Mouse (Mus musculus): ENCODE measurements around the gene Barhl2.

The Barhl2 gene

GRCm38 (mm10) chr5:106455106-106455920 lies 2.7 kb downstream of the Barhl2 start:
- in situ Hi-C loops (cut with MboI, MseI): no loop called here

GRCm38 (mm10) chr5:106454411-106455105 lies 3.4 kb downstream of the Barhl2 start:
- in situ Hi-C loops (cut with MboI, MseI): no loop called here

- in situ Hi-C loops (cut with MboI, MseI): no loop called here
These were observed 4.1 kb downstream of the Barhl2 start for GRCm38 (mm10) chr5:106453886-106454321.

GRCm38 (mm10) chr5:106453181-106453885 lies 4.6 kb downstream of the Barhl2 start:
- in situ Hi-C loops (cut with MboI, MseI): no loop called here

- in situ Hi-C loops (cut with MboI, MseI): no loop called here
These were observed 5.3 kb downstream of the Barhl2 start for GRCm38 (mm10) chr5:106452686-106453085.

GRCm38 (mm10) chr5:106451681-106452440 lies 6.1 kb downstream of the Barhl2 start:
- in situ Hi-C loops (cut with MboI, MseI): no loop called here

- in situ Hi-C loops (cut with MboI, MseI): no loop called here
These were observed 7.4 kb downstream of the Barhl2 start for GRCm38 (mm10) chr5:106450426-106451160.

GRCm38 (mm10) chr5:106449720-106450425 lies 8.1 kb downstream of the Barhl2 start:
- in situ Hi-C loops (cut with MboI, MseI): no loop called here

GRCm38 (mm10) chr5:106448798-106449125 lies 9.2 kb downstream of the Barhl2 start:
- in situ Hi-C loops (cut with MboI, MseI): no loop called here

GRCm38 (mm10) chr5:106447951-106448797 lies 9.8 kb downstream of the Barhl2 start:
- in situ Hi-C loops (cut with MboI, MseI): no loop called here

GRCm38 (mm10) chr5:106447091-106447820 lies 10.7 kb downstream of the Barhl2 start:
- in situ Hi-C loops (cut with MboI, MseI): no loop called here

GRCm38 (mm10) chr5:106446593-106446992 lies 11.4 kb downstream of the Barhl2 start:
- in situ Hi-C loops (cut with MboI, MseI): no loop called here

GRCm38 (mm10) chr5:106445681-106446080 lies 12.3 kb downstream of the Barhl2 start:
- in situ Hi-C loops (cut with MboI, MseI): no loop called here

GRCm38 (mm10) chr5:106438916-106439315 lies 19.1 kb downstream of the Barhl2 start:
- in situ Hi-C loops (cut with MboI, MseI): no loop called here

- in situ Hi-C loops (cut with MboI, MseI): no loop called here
These were observed 31.9 kb downstream of the Barhl2 start for GRCm38 (mm10) chr5:106426069-106426468.

- in situ Hi-C loops (cut with MboI, MseI): no loop called here
These were observed 37.1 kb downstream of the Barhl2 start for GRCm38 (mm10) chr5:106420871-106421270.

GRCm38 (mm10) chr5:106420370-106420769 lies 37.6 kb downstream of the Barhl2 start:
- in situ Hi-C loops (cut with MboI, MseI): no loop called here

GRCm38 (mm10) chr5:106417210-106417609 lies 40.8 kb downstream of the Barhl2 start:
- in situ Hi-C loops (cut with MboI, MseI): no loop called here

- in situ Hi-C loops (cut with MboI, MseI): no loop called here
These were observed 41.4 kb downstream of the Barhl2 start for GRCm38 (mm10) chr5:106416550-106416949.

All from T-helper 1 cell (primary cell).